Mouse (Mus musculus) lung, adult 2 months (tissue): ENCODE data around the gene Gm20388.

Source experiments
- CTCF ChIP-seq: fragments of 200-500 bp; IDR thresholded peaks from 2 replicates; pipeline ENCODE4 v1.5.1; 2011; ENCODE audit warnings: mild to moderate bottlenecking, low read length, control low read depth; ENCODE audit not compliant: insufficient read depth
- POLR2A ChIP-seq: fragments of 200-500 bp; IDR thresholded peaks from 2 replicates; pipeline ENCODE4 v1.6.1; 2011; ENCODE audit warnings: low read depth, mild to moderate bottlenecking, control low read depth, low read length, borderline replicate concordance; ENCODE audit errors: extremely low read depth

DNA sequence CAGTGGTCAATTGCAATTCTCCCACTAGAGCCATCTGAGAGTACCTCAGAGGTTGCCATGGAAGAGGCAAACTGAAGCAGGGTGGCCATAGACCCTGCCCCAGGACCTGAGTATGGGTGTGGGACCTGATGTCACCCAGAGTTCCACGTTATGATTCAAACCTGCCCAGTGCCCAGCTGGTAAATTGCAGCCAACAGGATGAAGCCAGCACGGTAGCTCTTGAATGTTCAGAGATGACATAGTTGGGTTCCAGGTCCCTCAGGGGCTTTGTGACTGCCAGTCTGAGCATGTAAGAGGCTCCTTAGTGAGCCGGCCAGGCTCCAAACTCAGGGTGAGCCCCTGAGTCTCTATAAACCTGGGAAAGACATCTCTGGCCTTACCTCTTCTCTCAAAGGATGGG, 2615.4 kb downstream of the Gm20388 start:
- TF ChIP-seq POLR2A (no peak), CTCF (no peak)
